Mouse (Mus musculus): ENCODE results near the gene Pacs2.

Pacs2 gene

GRCm38 (mm10) chr12:113119516-113120410, 105.5 kb downstream of the Pacs2 start:
- CTCF ChIA-PET: no interaction called here
